Mouse (Mus musculus) lung, postnatal 0 days (tissue): ENCODE measurements around the gene Gp1ba. TPM values are rescaled to one million over a fixed set of nuclear protein-coding genes. Genes with fewer than 3 reads are reported as not detected.

Experiments
- ATAC-seq: fragments of 200-750 bp; cut with Nextera tagmentation; 2 replicates; pipeline ENCODE4 v1.8.0; 2017; ENCODE audit warnings: moderate library complexity
- DNase-seq: peaks from one replicate; pipeline ENCODE4 v3.0.0-alpha.2; 2016; ENCODE audit warnings: low spot score
- H3K27ac ChIP-seq: fragments of 300-500 bp; sonication (generic); 2 replicates; pipeline ENCODE4 v1.5.1; 2014; ENCODE audit warnings: antibody characterized with exemption, mild to moderate bottlenecking, low read length, mixed read lengths
- H3K27me3 ChIP-seq: fragments of 300-500 bp; sonication (generic); replicated peaks from 2 replicates; pipeline ENCODE4 v1.6.1; 2014; ENCODE audit warnings: low read length, mixed read lengths; ENCODE audit not compliant: insufficient read depth
- H3K36me3 ChIP-seq: fragments of 300-500 bp; sonication (generic); 2 replicates; pipeline ENCODE4 v1.6.1; 2014; ENCODE audit warnings: low read length, mixed read lengths; ENCODE audit not compliant: insufficient read depth
- H3K4me1 ChIP-seq: fragments of 300-500 bp; sonication (generic); 2 replicates; pipeline ENCODE4 v1.6.1; 2014; ENCODE audit warnings: antibody characterized with exemption, low read depth, low read length, mixed read lengths; ENCODE audit not compliant: insufficient read depth
- H3K4me2 ChIP-seq: fragments of 300-500 bp; sonication (generic); replicated peaks from 2 replicates; pipeline ENCODE4 v1.6.1; 2014; ENCODE audit warnings: low read depth, mild to moderate bottlenecking, low read length, moderate library complexity, mixed read lengths
- H3K4me3 ChIP-seq: fragments of 300-500 bp; sonication (generic); 2 replicates; pipeline ENCODE4 v1.5.1; 2014; ENCODE audit warnings: low read depth, low read length
- H3K9ac ChIP-seq: fragments of 300-500 bp; sonication (generic); replicated peaks from 2 replicates; pipeline ENCODE4 v1.6.1; 2014; ENCODE audit warnings: low read depth, mild to moderate bottlenecking
- H3K9me3 ChIP-seq: fragments of 300-500 bp; sonication (generic); 2 replicates; pipeline ENCODE4 v1.6.1; 2016; ENCODE audit warnings: low read length, mixed read lengths
- CTCF ChIP-seq: IDR thresholded peaks from 2 replicates; pipeline ENCODE4 v1.5.1; 2016; ENCODE audit warnings: antibody characterized with exemption, mild to moderate bottlenecking
- EP300 ChIP-seq: IDR thresholded peaks from 2 replicates; pipeline ENCODE4 v1.6.1; 2016; ENCODE audit warnings: antibody characterized with exemption, mild to moderate bottlenecking, control low read depth
- WGBS: fragments of 180-500 bp; shearing (Covaris S2); extraction: QIAGEN DNeasy Blood & Tissue Kit; methylation state at CpG from one replicate; pipeline ENCODE4 v1.1.7; 2014; 5-methylcytosine and 5-hydroxymethylcytosine counted together
- polyA plus RNA-seq: library from polyadenylated mRNA; unstranded; fragments of >200 nt; fragmentation: Nextera tagmentation; extraction: Ambion mirVana; gene quantifications from 2 replicates; pipeline ENCODE4 v1.2.1, GENCODE M21; 2015

The Gp1ba gene
- polyA plus RNA-seq, 1 experiment from 2014 or later, result 0.66 TPM

GRCm38 (mm10) chr11:70638293-70638692 lies 629 bp upstream of the Gp1ba start:
- Histone ChIP-seq H3K4me1 (peaks cover 7% of the 10 kb centered on the region; the same call in 1 of the 2 replicates), H3K4me2 (no peak overlapping the region), H3K9ac (no peak overlapping the region), H3K27ac (no peak overlapping the region), H3K27me3 (no peaks in the 10 kb centered on the region), H3K4me3 (no peak overlapping the region), H3K36me3 (0 out of 2 replicates have a peak, but pooled peaks cover 4% of the 10 kb centered on the region), H3K9me3 (no peaks in the 10 kb centered on the region)
- no peak for DNase-seq
- TF ChIP-seq EP300 (no peak), CTCF (no peak)
- WGBS, result 87% methylated on average over 1 of the region's 1 CpGs
- no peak for ATAC-seq

GRCm38 (mm10) chr11:70639976-70640375 lies 1.1 kb downstream of the Gp1ba start:
- WGBS, result 50% methylated on average over 8 of the region's 8 CpGs
- ATAC-seq, result peak; percentile 74
- H3K27ac ChIP-seq, result no peak overlapping the region; the same call in 1 of the 2 replicates

GRCm38 (mm10) chr11:70641241-70641640 lies 2.3 kb downstream of the Gp1ba start:
- H3K27ac ChIP-seq, result no peak overlapping the region
- no peak for ATAC-seq
- DNase-seq, result no peak
- H3K4me1 ChIP-seq, result peaks cover 13% of the 10 kb centered on the region; the same call in 1 of the 2 replicates
- peaks cover 16% of the 10 kb centered on the region; the same call in 1 of the 2 replicates for H3K36me3 ChIP-seq
- H3K9me3 ChIP-seq, result no peaks in the 10 kb centered on the region
- TF ChIP-seq CTCF (no peak), EP300 (no peak)
- no peak overlapping the region for H3K4me2 ChIP-seq
- 74% methylated on average over 7 of the region's 7 CpGs for WGBS
- H3K27me3 ChIP-seq, result no peaks in the 10 kb centered on the region
- no peak overlapping the region for H3K9ac ChIP-seq
- H3K4me3 ChIP-seq, result no peak overlapping the region

More at GRCm38 (mm10) chr11:70639976-70640375, 1.1 kb downstream of the Gp1ba start:
- peaks cover 11% of the 10 kb centered on the region; the same call in 1 of the 2 replicates for H3K36me3 ChIP-seq
- no peak overlapping the region for H3K4me2 ChIP-seq
- peak; percentile 33; the same call in 1 of the 2 replicates for TF ChIP-seq EP300
- TF ChIP-seq CTCF, result no peak
- DNase-seq, result peak; percentile 65
- H3K9ac ChIP-seq, result no peak overlapping the region
- peaks cover 7% of the 10 kb centered on the region; the same call in 1 of the 2 replicates for H3K4me1 ChIP-seq
- no peaks in the 10 kb centered on the region for H3K27me3 ChIP-seq
- no peak overlapping the region for H3K4me3 ChIP-seq
- no peaks in the 10 kb centered on the region for H3K9me3 ChIP-seq

GRCm38 (mm10) chr11:70643051-70643450 lies 4.1 kb downstream of the Gp1ba start:
- Histone ChIP-seq H3K4me1 (peaks cover 16% of the 10 kb centered on the region; the same call in 1 of the 2 replicates), H3K36me3 (peaks cover 16% of the 10 kb centered on the region; the same call in 1 of the 2 replicates), H3K9ac (no peak overlapping the region), H3K4me2 (no peak overlapping the region), H3K27me3 (no peaks in the 10 kb centered on the region), H3K4me3 (no peak overlapping the region), H3K9me3 (no peaks in the 10 kb centered on the region), H3K27ac (no peak overlapping the region)
- no peak for ATAC-seq
- no peak for TF ChIP-seq CTCF
- TF ChIP-seq EP300, result no peak
- 90% methylated on average over 6 of the region's 6 CpGs for WGBS
- DNase-seq, result no peak

GRCm38 (mm10) chr11:70644564-70645103 lies 5.7 kb downstream of the Gp1ba start:
- no peaks in the 10 kb centered on the region for H3K9me3 ChIP-seq
- ATAC-seq (no peak), DNase-seq (no peak)
- no peak overlapping the region for H3K4me3 ChIP-seq
- H3K27me3 ChIP-seq, result no peaks in the 10 kb centered on the region
- no peak for TF ChIP-seq CTCF
- TF ChIP-seq EP300, result no peak
- 92% methylated on average over 8 of the region's 8 CpGs for WGBS
- H3K4me2 ChIP-seq, result no peak overlapping the region
- peaks cover 20% of the 10 kb centered on the region; the same call in 1 of the 2 replicates for H3K4me1 ChIP-seq
- H3K9ac ChIP-seq, result no peak overlapping the region
- peaks cover 24% of the 10 kb centered on the region for H3K36me3 ChIP-seq
- no peak overlapping the region for H3K27ac ChIP-seq

GRCm38 (mm10) chr11:70645461-70646258 lies 6.7 kb downstream of the Gp1ba start:
- ATAC-seq (no peak), DNase-seq (no peak)
- H3K4me3 ChIP-seq, result peak overlapping the region; percentile 68; the same call in 1 of the 2 replicates
- H3K4me2 ChIP-seq, result peak overlapping the region; percentile 81
- H3K4me1 ChIP-seq, result peaks cover 14% of the 10 kb centered on the region; the same call in 1 of the 2 replicates
- TF ChIP-seq EP300 (no peak), CTCF (no peak)
- no peaks in the 10 kb centered on the region for H3K9me3 ChIP-seq
- no peaks in the 10 kb centered on the region for H3K27me3 ChIP-seq
- 87% methylated on average over 12 of the region's 12 CpGs for WGBS
- H3K27ac ChIP-seq, result peak overlapping the region; percentile 91; the same call in 1 of the 2 replicates
- peak overlapping the region; percentile 76; the same call in 1 of the 2 replicates for H3K9ac ChIP-seq
- H3K36me3 ChIP-seq, result peaks cover 32% of the 10 kb centered on the region
